Mouse (Mus musculus) ES-Bruce4 (cell line): ENCODE data around the gene Prune1. TPM values are rescaled to one million over a fixed set of nuclear protein-coding genes. Genes with fewer than 3 reads are reported as not detected.

Source experiments
- H3K27ac ChIP-seq: 2 replicates; pipeline ENCODE4 v1.5.1; 2012; ENCODE audit warnings: low read length, inconsistent platforms; ENCODE audit not compliant: insufficient read depth
- H3K27me3 ChIP-seq: 2 replicates; pipeline ENCODE4 v1.6.1; 2012; ENCODE audit warnings: mild to moderate bottlenecking, low read length, inconsistent platforms; ENCODE audit not compliant: control insufficient read depth, poor library complexity, insufficient read depth, severe bottlenecking
- H3K36me3 ChIP-seq: 2 replicates; pipeline ENCODE4 v1.6.1; 2012; ENCODE audit warnings: inconsistent platforms, mild to moderate bottlenecking, low read length, moderate library complexity; ENCODE audit not compliant: control insufficient read depth, poor library complexity, insufficient read depth, severe bottlenecking
- H3K4me1 ChIP-seq: one replicate; pipeline ENCODE4 v1.8.1; 2011; ENCODE audit warnings: low read length; ENCODE audit not compliant: control insufficient read depth, insufficient read depth
- H3K4me3 ChIP-seq: 2 replicates; pipeline ENCODE4 v1.5.1; 2011; ENCODE audit warnings: low read depth, mild to moderate bottlenecking, low read length
- H3K9ac ChIP-seq: 2 replicates; pipeline ENCODE4 v1.6.1; 2012; ENCODE audit warnings: low read depth, mild to moderate bottlenecking, inconsistent platforms; ENCODE audit not compliant: poor library complexity, severe bottlenecking
- H3K9me3 ChIP-seq: replicated peaks from 2 replicates; pipeline ENCODE4 v1.6.1; 2012; ENCODE audit warnings: mild to moderate bottlenecking, low read length, inconsistent platforms; ENCODE audit not compliant: control insufficient read depth, poor library complexity, insufficient read depth, severe bottlenecking
- CTCF ChIP-seq: IDR thresholded peaks from one replicate; pipeline ENCODE4 v1.8.1; 2011; ENCODE audit warnings: low read depth, low read length
- EP300 ChIP-seq: IDR thresholded peaks from 2 replicates; pipeline ENCODE4 v1.6.1; 2011; ENCODE audit warnings: low read depth, low read length; ENCODE audit not compliant: insufficient read depth
- POLR2A ChIP-seq: IDR thresholded peaks from one replicate; pipeline ENCODE4 v1.8.1; 2011; ENCODE audit warnings: low read length; ENCODE audit not compliant: insufficient read depth
- polyA plus RNA-seq: library from polyadenylated mRNA; stranded (reverse); fragments of >200 nt; gene quantifications from 2 replicates; pipeline ENCODE4 v1.2.4, GENCODE M21; 2011; ENCODE audit warnings: low read depth; ENCODE audit not compliant: missing spikeins, insufficient read depth, insufficient read length

The Prune1 gene
- polyA plus RNA-seq, 1 experiment = 43.9 TPM

GRCm38 (mm10) chr3:95285390-95285789, 3.5 kb upstream of the Prune1 start:
- no peak for TF ChIP-seq POLR2A
- TF ChIP-seq EP300 = no peak
- no peak for TF ChIP-seq CTCF
- H3K27ac ChIP-seq = no peak overlapping the region
- no peaks in the 10 kb centered on the region for H3K27me3 ChIP-seq
- peaks cover 10% of the 10 kb centered on the region for H3K36me3 ChIP-seq
- no peaks in the 10 kb centered on the region for H3K9me3 ChIP-seq
- no peaks in the 10 kb centered on the region for H3K4me1 ChIP-seq
- no peak overlapping the region; the same call in 1 of the 2 replicates for H3K9ac ChIP-seq
- H3K4me3 ChIP-seq = no peak overlapping the region

GRCm38 (mm10) chr3:95284501-95285281, 2.8 kb upstream of the Prune1 start:
- Histone ChIP-seq H3K9ac (peak overlapping the region; percentile 65; the same call in 1 of the 2 replicates), H3K4me3 (no peak overlapping the region)

GRCm38 (mm10) chr3:95284062-95284461, 2.2 kb upstream of the Prune1 start:
- Histone ChIP-seq H3K36me3 (peaks cover 10% of the 10 kb centered on the region), H3K27ac (peak overlapping the region; percentile 95; the same call in 1 of the 2 replicates), H3K27me3 (no peaks in the 10 kb centered on the region), H3K4me3 (peak overlapping the region; percentile 6; the same call in 1 of the 2 replicates), H3K9ac (peak overlapping the region; percentile 65; the same call in 1 of the 2 replicates), H3K4me1 (no peaks in the 10 kb centered on the region), H3K9me3 (no peaks in the 10 kb centered on the region)
- no peak for TF ChIP-seq CTCF
- TF ChIP-seq POLR2A = no peak

More at GRCm38 (mm10) chr3:95284501-95285281, 2.8 kb upstream of the Prune1 start:
- peaks cover 10% of the 10 kb centered on the region for H3K36me3 ChIP-seq
- H3K27me3 ChIP-seq = no peaks in the 10 kb centered on the region
- H3K4me1 ChIP-seq = no peaks in the 10 kb centered on the region
- no peaks in the 10 kb centered on the region for H3K9me3 ChIP-seq
- TF ChIP-seq EP300 = no peak
- H3K27ac ChIP-seq = no peak overlapping the region

DNA sequence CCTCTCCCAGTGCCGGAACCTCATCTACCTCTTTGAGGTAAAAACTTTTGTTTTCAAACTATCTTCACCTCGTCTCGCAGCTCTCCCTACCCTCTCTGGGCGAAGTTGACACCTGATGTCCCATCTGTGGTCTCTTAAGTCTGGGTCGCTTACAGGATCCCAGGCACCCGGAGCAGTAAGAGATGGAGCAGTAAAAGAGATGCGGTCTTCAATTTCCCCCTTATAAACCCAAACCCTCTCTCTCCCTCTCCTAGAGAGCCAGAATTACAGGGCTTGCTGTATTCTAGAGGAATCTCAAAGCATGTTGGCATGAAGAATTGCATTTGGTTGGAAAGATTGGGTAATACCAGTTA, 1.7 kb upstream of the Prune1 start:
- H3K27me3 ChIP-seq = no peaks in the 10 kb centered on the region
- H3K9me3 ChIP-seq = no peaks in the 10 kb centered on the region
- no peaks in the 10 kb centered on the region for H3K4me1 ChIP-seq
- H3K36me3 ChIP-seq = peaks cover 8% of the 10 kb centered on the region
- H3K27ac ChIP-seq = peak overlapping the region; percentile 95
- H3K4me3 ChIP-seq = peak overlapping the region; percentile 70
- TF ChIP-seq EP300 (no peak), POLR2A (no peak), CTCF (no peak)
- H3K9ac ChIP-seq = peak overlapping the region; percentile 65

GRCm38 (mm10) chr3:95282865-95283588, 1.2 kb upstream of the Prune1 start:
- Histone ChIP-seq H3K27me3 (no peaks in the 10 kb centered on the region), H3K27ac (peak overlapping the region; percentile 95), H3K4me3 (peak overlapping the region; percentile 70), H3K4me1 (no peaks in the 10 kb centered on the region), H3K9ac (peak overlapping the region; percentile 65), H3K36me3 (peaks cover 2% of the 10 kb centered on the region; the same call in 1 of the 2 replicates), H3K9me3 (no peaks in the 10 kb centered on the region)
- TF ChIP-seq CTCF (no peak), EP300 (peak; percentile 45; the same call in 1 of the 2 replicates)

- H3K9ac ChIP-seq = peak overlapping the region; percentile 65
- H3K4me1 ChIP-seq = no peaks in the 10 kb centered on the region
- peak overlapping the region; percentile 70 for H3K4me3 ChIP-seq
- H3K27me3 ChIP-seq = no peaks in the 10 kb centered on the region
- H3K9me3 ChIP-seq = no peaks in the 10 kb centered on the region
- TF ChIP-seq EP300 (no peak), CTCF (no peak), POLR2A (no peak)
- H3K27ac ChIP-seq = peak overlapping the region; percentile 95
- no peaks in the 10 kb centered on the region for H3K36me3 ChIP-seq
Measured at GRCm38 (mm10) chr3:95282381-95282864, 547 bp upstream of the Prune1 start.
